Mouse (Mus musculus) heart, adult 18-20 months (tissue): Measurements from ENCODE around the gene Apol9a. TPM values are rescaled to one million over a fixed set of nuclear protein-coding genes. Genes with fewer than 3 reads are reported as not detected.

Source experiments
- total RNA-seq, 2 experiments: library from RNA; stranded (reverse); gene quantifications; 2 replicates each; pipeline ENCODE4 v1.2.3; 2021

The Apol9a gene
- total RNA-seq, 2 experiments from 2014 or later: 0.30 to 0.62 TPM

Other genes with a start within 250 kb of the Apol9a start
- gene Rbfox2, start 104.1 kb downstream of the Apol9a start, total RNA-seq: 10 to 100 TPM; 86.5 to 90.5 TPM
- under 1 TPM in 1 of 2 experiments, not detected in 1; 0.13 TPM for gene Apol7a, start 12.0 kb downstream of the Apol9a start, total RNA-seq
- under 1 TPM in 1 of 2 experiments, not detected in 1; 0.31 TPM for gene Apol7b, start 36.4 kb upstream of the Apol9a start, total RNA-seq
- not detected for gene Apol10a, start 65.9 kb upstream of the Apol9a start, total RNA-seq
- gene Apol11a, start 97.1 kb upstream of the Apol9a start, total RNA-seq: not detected
- 1 to 10 TPM in 1 of 2 experiments, not detected in 1; 2.8 TPM for gene Apol7c, start 122.2 kb upstream of the Apol9a start, total RNA-seq
- not detected for gene 1700025B11Rik, start 150.8 kb upstream of the Apol9a start, total RNA-seq
- gene Apol10b, start 185.0 kb upstream of the Apol9a start, total RNA-seq: 1 to 10 TPM in 1 of 2 experiments, under 1 TPM in 1; 0.69 to 3.9 TPM
- gene Gm36245, start 188.1 kb upstream of the Apol9a start, total RNA-seq: not detected
- 1 to 10 TPM; 2.5 to 2.8 TPM for gene Apol11b, start 232.2 kb upstream of the Apol9a start, total RNA-seq